Mouse (Mus musculus) lung, postnatal 0 days (tissue): Measurements from ENCODE around the gene Haus4.

Source experiments
- CTCF ChIP-seq: IDR thresholded peaks from 2 replicates; pipeline ENCODE4 v1.5.1; 2016; ENCODE audit warnings: antibody characterized with exemption, mild to moderate bottlenecking
- EP300 ChIP-seq: IDR thresholded peaks from 2 replicates; pipeline ENCODE4 v1.6.1; 2016; ENCODE audit warnings: antibody characterized with exemption, mild to moderate bottlenecking, control low read depth

DNA sequence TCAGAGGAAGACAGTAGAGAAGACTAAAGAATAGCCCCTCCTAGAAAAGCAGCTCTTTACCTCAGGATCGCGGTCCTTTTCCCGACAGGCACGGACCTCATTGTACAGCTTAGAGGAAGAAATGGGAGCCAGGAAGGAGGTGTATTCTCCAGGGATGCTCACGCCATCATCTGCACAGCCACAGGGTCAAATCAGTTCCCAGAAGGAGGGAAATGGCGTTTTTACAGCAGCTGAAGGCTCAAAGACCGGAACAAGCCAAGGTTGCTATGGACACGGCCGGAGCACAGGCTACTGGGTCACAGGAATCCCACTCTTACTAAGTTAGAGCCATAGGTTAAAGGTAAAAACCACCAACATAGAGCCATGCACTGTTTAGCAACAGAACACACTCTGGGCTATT is 44.6 kb downstream of the Haus4 start:
- no peak for TF ChIP-seq CTCF
- no peak for TF ChIP-seq EP300
